Mouse (Mus musculus) testis, adult 2 months (tissue): ENCODE measurements around the gene Fsd1. TPM values are rescaled to one million over a fixed set of nuclear protein-coding genes. Genes with fewer than 3 reads are reported as not detected.
"Not testable (repeated sequence)": the region's sequence is repeated elsewhere in the genome, so short reads cannot be mapped to it uniquely, and the experiment has no call there.

Experiments
- H3K27ac ChIP-seq: fragments of 200-500 bp; 2 replicates; pipeline ENCODE4 v1.5.1; 2012; ENCODE audit warnings: low read depth, low read length; ENCODE audit not compliant: control insufficient read depth, insufficient read depth
- H3K27me3 ChIP-seq: fragments of 200-500 bp; 2 replicates; pipeline ENCODE4 v1.6.1; 2012; ENCODE audit warnings: mild to moderate bottlenecking, low read length, moderate library complexity; ENCODE audit not compliant: control insufficient read depth, insufficient read depth
- H3K36me3 ChIP-seq: fragments of 200-500 bp; 2 replicates; pipeline ENCODE4 v1.6.1; 2012; ENCODE audit warnings: mild to moderate bottlenecking, low read length; ENCODE audit not compliant: control insufficient read depth, insufficient read depth
- H3K4me1 ChIP-seq: fragments of 200-500 bp; 2 replicates; pipeline ENCODE4 v1.6.1; 2012; ENCODE audit warnings: low read length; ENCODE audit not compliant: control insufficient read depth, insufficient read depth
- H3K4me3 ChIP-seq: fragments of 200-500 bp; 2 replicates; pipeline ENCODE4 v1.5.1; 2012; ENCODE audit warnings: low read depth, mild to moderate bottlenecking, low read length, moderate library complexity, mixed read lengths; ENCODE audit not compliant: control insufficient read depth
- CTCF ChIP-seq: fragments of 200-500 bp; IDR thresholded peaks from 2 replicates; pipeline ENCODE4 v1.5.1; 2012; ENCODE audit warnings: low read depth, mild to moderate bottlenecking, inconsistent platforms, low read length, moderate library complexity; ENCODE audit not compliant: control insufficient read depth, insufficient read depth, insufficient replicate concordance
- POLR2A ChIP-seq: fragments of 200-500 bp; IDR thresholded peaks from 2 replicates; pipeline ENCODE4 v1.6.1; 2012; ENCODE audit warnings: low read depth, mild to moderate bottlenecking, inconsistent platforms, low read length, moderate library complexity; ENCODE audit not compliant: control insufficient read depth
- polyA plus RNA-seq: library from polyadenylated mRNA; depleted of rRNA; stranded (reverse); fragments of >200 nt; gene quantifications from 2 replicates; pipeline ENCODE4 v1.2.3, GENCODE M21; 2012; rRNA removed

Fsd1 gene
- 2.3 and 2.4 TPM in 2 replicates for polyA plus RNA-seq

GRCm38 (mm10) chr17:55986030-55986961 is at the start of gene Fsd1:
TSS of gene Fsd1 (plus strand) at chr17:55986509.
- Histone ChIP-seq H3K36me3 (no peaks in the 10 kb centered on the region), H3K4me1 (peaks cover 3% of the 10 kb centered on the region; the same call in 1 of the 2 replicates), H3K27ac (no peak within 1 kb of the TSS), H3K27me3 (no peaks in the 10 kb centered on the region), H3K4me3 (peak within 1 kb of the TSS; percentile 75)
- no peak for TF ChIP-seq CTCF

- Histone ChIP-seq H3K4me3 (peak overlapping the region; percentile 84), H3K27ac (peak overlapping the region; percentile 57)
- not testable (repeated sequence) for H3K4me1 ChIP-seq
These were observed 41.9 kb upstream of the Fsd1 start for GRCm38 (mm10) chr17:55944387-55944865.

GRCm38 (mm10) chr17:55944866-55945682 is 41.2 kb upstream of the Fsd1 start:
- peak overlapping the region; percentile 84 for H3K4me3 ChIP-seq
- not testable (repeated sequence) for H3K36me3 ChIP-seq, H3K27me3 ChIP-seq, H3K4me1 ChIP-seq
- peak overlapping the region; percentile 72 for H3K27ac ChIP-seq

More at GRCm38 (mm10) chr17:55944387-55944865, 41.9 kb upstream of the Fsd1 start:
- H3K27me3 ChIP-seq, H3K36me3 ChIP-seq: not testable (repeated sequence)

- Histone ChIP-seq H3K27me3 (no peaks in the 10 kb centered on the region), H3K4me3 (peak overlapping the region; percentile 84), H3K27ac (no peak overlapping the region), H3K4me1 (no peaks in the 10 kb centered on the region; the same call in 1 of the 2 replicates), H3K36me3 (no peaks in the 10 kb centered on the region)
- TF ChIP-seq CTCF (no peak), POLR2A (no peak)
These were observed 40.6 kb upstream of the Fsd1 start for GRCm38 (mm10) chr17:55945696-55946095.

- TF ChIP-seq CTCF (no peak), POLR2A (no peak)
- Histone ChIP-seq H3K4me3 (no peak overlapping the region), H3K27me3 (no peaks in the 10 kb centered on the region), H3K4me1 (no peaks in the 10 kb centered on the region; the same call in 1 of the 2 replicates), H3K27ac (no peak overlapping the region), H3K36me3 (no peaks in the 10 kb centered on the region)
These were observed 37.7 kb upstream of the Fsd1 start for GRCm38 (mm10) chr17:55948647-55949046.

GRCm38 (mm10) chr17:55949400-55949799 is 36.9 kb upstream of the Fsd1 start, which contains the start of gene Zfp119b:
TSS of gene Zfp119b (minus strand) at chr17:55949500.
- no peaks in the 10 kb centered on the region for H3K27me3 ChIP-seq
- H3K36me3 ChIP-seq, result no peaks in the 10 kb centered on the region
- TF ChIP-seq POLR2A (no peak), CTCF (no peak)
- H3K27ac ChIP-seq, result no peak within 1 kb of the TSS
- H3K4me1 ChIP-seq, result no peaks in the 10 kb centered on the region; the same call in 1 of the 2 replicates
- no peak within 1 kb of the TSS for H3K4me3 ChIP-seq

- Histone ChIP-seq H3K27me3 (no peaks in the 10 kb centered on the region), H3K27ac (no peak overlapping the region), H3K4me1 (peaks cover 2% of the 10 kb centered on the region; the same call in 1 of the 2 replicates), H3K36me3 (no peaks in the 10 kb centered on the region), H3K4me3 (no peak overlapping the region)
- TF ChIP-seq POLR2A (no peak), CTCF (no peak)
These were observed 35.7 kb upstream of the Fsd1 start for GRCm38 (mm10) chr17:55950601-55951000.
